Mouse (Mus musculus) telencephalon, adult 2 months (tissue): ENCODE measurements around the gene Rab11fip3.
"Not testable (repeated sequence)": the region's sequence is repeated elsewhere in the genome, so short reads cannot be mapped to it uniquely, and the experiment has no call there.

ENCODE experiments used
- DNase-seq: peaks from one replicate; pipeline ENCODE4 v3.0.0-alpha.2; 2011; ENCODE audit warnings: low read depth, low spot score

The Rab11fip3 gene

DNA sequence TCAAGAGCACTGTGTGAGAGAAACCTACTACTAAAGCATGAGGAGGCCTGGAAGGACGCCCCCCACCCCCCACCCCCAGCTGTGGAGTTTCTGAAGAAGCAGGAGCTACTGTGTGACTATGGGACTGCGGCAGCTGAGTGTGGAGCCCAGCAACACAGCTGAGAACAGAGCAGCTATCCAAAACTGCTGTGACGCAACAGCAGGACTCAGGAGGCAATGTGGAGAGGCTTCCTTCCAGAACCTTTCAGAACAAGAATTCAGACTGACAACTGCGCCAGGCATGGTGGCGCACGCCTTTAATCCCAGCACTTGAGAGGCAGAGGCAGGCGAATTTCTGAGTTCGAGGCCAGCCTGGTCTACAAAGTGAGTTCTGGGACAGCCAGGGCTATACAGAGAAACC is 28.6 kb downstream of the Rab11fip3 start:
- DNase-seq = not testable (repeated sequence)

DNA sequence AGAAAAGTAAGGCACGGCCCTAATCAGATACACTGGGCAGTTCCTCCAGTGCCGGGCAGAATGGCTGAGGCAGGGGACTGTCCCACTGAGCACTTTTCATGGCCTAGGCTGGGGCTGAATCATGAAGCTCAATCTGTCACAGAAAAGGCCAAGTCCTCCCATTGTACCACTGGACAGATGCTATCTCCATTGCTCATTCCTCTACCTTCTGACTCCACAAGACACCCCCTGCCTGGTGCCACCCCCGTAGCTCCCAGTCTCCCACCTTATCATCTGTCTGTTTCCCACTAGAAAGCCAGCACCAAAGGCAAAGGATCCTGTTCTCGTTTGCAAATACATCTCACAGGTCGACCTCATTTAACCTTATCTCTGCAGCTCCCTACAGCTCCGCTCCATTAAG is 37.3 kb downstream of the Rab11fip3 start:
- DNase-seq = no peak

DNA sequence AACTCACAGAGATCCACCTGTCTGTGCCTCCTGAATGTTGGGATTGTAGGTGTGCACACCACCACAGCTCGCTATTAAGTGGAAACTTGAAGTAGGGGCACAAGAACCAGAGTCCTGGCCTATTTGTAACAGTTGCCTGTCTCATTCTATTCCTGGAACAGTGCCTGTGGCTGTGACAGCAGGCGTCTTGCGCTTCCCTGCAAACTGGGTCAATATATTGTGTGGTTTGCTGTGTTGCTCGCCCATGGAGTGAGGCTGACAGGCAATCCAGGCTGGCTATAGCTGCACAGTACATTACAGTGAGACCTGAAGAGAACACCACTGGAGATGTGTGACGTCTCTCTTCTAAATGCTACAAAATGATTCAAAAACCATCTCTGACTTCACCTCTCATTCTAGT is 37.8 kb downstream of the Rab11fip3 start:
- no peak for DNase-seq

DNA sequence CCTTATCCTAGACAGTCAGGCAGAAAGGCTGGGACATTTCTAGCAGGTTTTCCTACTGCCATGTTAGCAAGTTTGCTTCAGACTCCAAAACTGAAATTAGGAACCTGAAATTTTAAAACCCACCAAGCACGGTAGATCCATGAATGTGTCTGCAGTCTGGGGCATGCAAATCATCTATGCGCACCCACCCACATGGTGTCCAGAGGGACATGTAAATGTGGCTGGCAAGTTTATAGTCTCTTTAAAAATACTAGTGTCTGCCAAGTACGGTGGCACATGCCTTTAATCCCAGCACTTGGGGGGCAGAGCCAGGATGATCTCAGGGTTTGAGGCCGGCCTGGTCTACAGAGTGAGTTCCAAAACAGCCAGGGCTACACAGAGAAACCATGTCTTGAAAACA is 41.1 kb downstream of the Rab11fip3 start:
- DNase-seq = no peak

DNA sequence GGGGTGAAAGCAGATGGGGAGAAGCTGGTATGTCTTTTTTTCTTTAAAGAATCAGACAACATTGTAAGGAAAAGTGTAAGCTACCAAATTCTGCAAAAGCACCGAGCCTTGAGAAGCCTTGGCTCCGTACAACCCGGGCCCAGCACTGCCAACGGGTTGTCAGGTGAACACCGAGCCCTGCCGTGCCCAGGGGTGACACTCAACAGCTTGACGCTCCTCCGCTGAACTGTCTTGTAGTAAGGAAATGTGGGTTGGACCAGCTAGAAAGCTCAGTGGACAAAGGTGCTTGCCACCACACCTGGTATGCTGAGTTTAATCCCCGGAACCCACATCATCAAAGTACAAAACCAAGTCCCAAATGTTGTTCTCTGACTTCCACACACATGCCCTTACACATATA is 44.7 kb downstream of the Rab11fip3 start:
- DNase-seq = no peak

DNA sequence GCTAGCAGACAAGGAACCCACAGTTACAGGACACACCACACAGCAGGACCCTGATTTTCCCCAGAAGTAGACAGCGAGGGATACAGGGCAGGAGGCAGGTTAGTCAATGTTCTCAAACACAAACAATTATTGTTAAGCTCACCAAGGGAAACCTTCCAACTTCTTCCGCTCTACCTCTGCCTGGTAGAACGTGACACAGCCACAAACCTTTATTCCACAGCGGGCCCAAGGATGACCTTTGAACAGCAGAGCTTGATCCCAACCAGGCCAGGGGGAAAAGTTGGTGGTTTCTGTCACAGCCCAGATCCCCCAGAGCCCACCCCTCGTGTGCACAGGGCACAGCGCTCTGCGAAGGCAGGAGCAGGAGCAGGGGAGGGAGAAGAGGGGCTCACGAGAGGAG is 45.4 kb downstream of the Rab11fip3 start:
- DNase-seq = no peak

DNA sequence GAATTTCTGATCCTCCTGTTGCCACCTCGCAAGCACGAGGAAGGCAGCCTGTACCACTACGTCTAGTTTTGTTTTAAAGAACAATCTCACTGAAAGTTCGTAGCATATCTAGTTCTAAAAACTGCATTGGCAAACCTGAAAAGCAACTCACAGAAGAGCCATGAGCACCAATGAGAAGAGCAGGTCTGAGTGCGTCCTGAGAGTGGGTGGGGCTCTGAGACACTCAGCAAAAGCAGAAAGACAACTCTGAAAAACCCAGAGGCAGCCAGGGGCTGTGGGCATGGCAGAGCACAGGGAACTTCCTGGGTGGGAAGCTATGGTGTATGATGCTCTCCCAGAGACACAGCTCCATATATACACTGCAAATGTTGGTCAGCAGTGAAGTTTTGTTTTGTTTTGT is 46.2 kb downstream of the Rab11fip3 start:
- no peak for DNase-seq

DNA sequence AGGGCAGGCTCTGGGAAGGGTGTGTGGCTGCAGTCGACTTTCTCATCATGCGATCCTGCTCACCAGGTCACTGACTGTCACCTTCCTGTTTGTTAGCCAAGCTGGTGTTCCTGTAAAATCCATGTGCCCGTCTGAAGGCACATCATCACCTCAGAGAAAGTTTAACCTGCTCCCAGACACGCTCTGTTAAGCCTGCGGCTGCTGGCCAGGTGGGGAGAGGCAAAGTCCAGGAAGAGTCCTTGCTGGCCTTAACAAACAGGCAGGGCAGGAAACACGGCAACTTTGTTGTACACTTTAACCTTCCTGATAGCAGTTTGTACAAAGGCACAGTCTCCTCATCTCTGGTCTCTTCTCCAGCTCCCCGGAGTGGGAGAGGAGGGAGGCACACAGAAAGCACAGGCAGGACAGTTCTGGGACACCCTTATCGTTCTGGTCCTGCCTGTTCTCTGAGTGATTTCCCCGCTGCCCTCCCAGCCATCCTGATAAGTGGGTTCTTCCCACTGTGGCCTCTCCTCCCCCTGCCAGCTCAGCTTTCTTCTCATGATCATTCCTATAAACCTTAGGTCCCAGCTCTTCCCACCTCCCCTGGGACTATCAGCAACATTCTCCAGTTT is 47.5 kb downstream of the Rab11fip3 start:
- DNase-seq = no peak

DNA sequence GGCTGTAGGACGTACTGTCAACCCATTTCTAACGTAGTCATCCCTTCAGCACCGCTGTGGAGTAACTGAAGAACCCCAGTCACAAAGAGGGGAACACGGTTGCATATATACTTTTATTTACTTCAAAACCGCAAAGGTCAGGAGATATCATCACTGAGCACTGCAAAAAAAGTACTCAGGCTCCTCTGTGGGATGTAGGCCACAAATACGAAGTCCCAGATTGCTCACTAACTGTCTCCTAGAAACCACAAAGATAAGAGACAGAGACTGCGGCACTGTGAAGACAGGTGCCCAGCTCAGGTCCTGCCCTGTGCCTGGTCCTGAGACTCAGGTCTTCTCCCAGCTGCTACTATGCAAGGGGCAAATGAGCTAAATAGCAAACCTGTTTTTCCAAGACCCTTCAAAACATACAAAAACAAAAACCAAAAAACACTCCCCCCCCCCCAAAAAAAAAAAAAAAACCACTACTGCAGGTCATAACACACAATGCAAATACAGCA is 48.5 kb downstream of the Rab11fip3 start:
- DNase-seq = no peak

DNA sequence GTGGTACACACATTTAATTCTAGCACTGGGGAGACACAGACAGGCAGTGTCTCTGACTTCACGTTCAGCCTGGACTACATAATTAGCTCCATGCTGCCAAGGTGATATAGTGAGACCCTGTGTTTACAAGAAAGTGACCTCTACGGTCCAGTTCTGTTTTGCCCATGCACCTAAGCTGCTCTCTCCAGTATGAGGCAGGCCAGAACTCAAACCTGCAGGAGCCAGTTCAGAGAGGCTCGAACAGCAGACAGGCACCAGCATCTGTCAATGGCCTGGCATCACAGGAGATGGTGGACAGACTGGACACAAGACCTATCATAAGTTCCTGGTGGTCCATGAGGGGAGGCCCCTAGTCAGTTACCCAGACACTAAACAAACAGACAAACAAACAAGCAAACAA is 51.0 kb downstream of the Rab11fip3 start:
- no peak for DNase-seq

DNA sequence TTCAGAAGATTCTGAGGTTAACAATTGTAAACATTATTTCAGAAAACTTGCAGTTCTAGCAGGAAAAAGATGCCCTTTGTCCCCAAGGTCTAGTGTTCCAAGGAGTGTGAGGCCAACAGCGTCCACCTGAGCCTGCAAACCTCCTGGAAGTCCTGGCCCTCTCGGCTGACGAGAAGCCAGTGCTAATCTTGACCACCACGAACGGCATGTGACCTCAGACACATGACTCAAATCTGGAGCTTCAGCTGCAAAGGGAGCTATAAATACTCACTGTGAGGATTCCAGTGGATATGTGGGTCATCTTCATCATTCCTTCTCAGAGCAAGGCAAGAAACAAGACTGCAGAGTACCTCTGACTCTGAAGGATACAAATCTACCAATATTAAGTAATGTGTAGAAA is 51.4 kb downstream of the Rab11fip3 start:
- DNase-seq = no peak

DNA sequence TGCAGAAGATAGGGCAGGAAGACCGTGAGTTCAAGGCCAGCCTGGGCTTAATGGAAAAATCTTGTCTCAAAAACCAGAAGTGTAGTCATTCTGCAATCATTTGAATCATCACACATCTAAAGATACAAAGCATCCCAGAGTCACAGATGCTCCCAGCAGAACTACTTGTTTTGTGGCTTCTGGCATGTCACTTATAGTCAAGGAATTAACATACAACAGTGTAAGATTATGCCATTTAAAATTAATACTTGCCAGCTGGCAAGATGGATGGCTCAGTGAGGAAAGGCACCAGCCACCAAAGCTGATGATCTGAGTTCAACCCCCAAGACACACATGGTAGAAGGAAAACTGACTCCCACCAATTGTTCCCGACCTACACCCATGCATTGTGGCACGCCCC is 52.3 kb downstream of the Rab11fip3 start:
- no peak for DNase-seq

DNA sequence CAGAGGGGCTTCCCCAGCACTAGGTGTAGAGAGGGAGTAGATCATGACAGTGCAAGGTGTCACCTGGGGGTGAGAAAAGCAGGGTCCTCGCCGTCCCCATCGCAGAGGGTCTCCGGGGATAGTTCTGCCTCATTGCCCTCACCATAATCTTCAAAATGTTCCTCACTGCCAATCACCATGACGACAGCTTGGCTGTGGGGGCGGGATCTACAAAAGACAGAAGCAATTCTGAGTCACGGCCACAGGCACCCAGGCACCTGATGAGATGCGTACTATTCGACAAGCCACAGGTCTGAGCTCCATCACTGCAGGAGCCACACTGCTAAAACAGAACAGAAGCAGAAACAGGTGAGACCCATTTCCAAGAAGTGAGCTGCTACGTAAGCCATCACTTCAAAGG is 55.6 kb downstream of the Rab11fip3 start:
- DNase-seq = no peak

DNA sequence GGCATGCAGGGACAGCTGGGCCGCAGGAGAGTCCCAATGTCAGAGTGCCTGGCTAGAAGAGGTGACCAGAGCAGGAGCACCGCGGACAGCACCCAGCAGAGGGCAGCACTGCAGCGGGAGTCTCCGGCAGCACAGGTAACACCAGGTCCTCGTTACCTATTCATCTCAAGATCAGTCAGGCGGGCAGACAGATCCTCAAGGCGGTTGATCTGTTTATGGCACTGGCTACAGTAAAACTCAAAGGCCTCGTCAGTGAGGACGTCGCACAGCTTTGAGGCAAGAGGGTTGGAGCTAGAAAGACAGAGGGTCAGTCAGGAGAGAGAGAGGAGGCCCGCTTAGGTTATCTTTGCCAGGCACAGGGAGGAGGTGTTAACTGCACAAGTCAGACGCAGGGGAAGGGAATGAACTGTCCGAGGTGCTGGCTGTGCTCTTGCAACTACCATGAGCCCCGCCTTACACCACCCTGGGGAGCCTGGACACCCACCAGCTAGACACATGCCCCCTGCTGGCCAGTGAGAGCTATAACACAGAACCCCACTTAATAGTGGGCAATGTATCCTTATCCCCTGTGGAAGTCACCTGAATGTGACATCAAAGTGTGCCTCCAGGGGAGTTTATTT is 57.4 kb downstream of the Rab11fip3 start:
- no peak for DNase-seq

DNA sequence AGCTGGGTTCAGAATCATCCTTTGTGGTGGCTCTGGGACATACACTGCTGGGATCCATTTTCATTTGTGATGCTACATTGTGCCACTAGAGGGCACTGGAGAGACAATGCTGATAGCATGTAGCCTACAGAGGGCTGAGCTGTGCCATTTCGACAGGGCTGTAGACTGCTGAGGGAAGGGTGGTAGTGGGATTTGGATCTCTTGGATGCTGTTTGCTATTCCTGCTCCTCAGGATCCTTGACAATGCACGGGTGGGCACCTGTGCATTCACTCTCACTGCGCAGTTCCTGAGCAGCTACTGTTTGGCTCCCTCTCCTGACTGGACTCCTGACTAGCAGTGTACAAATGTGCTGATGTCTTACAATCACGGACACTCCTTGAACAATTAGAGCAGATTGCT is 59.8 kb downstream of the Rab11fip3 start:
- no peak for DNase-seq

DNA sequence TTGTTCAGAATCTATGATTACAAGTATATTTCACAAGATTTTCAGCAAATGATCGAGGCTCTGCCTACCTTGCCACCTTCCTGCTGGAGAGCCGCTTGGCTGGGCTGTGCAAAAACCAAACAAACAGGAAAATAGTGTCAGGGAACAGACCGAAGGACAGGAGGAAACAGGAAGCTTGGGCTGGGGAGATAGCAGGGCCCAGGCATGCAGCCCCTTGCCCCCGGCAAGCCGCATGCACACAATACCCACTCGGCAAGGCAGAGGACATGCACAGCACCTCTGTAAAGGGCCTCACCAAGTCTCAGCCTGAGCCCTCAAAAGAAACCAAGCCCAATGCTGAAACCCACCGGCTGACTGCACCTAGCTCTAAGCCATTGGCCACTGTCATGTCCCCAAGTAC is 60.6 kb downstream of the Rab11fip3 start:
- DNase-seq = no peak

DNA sequence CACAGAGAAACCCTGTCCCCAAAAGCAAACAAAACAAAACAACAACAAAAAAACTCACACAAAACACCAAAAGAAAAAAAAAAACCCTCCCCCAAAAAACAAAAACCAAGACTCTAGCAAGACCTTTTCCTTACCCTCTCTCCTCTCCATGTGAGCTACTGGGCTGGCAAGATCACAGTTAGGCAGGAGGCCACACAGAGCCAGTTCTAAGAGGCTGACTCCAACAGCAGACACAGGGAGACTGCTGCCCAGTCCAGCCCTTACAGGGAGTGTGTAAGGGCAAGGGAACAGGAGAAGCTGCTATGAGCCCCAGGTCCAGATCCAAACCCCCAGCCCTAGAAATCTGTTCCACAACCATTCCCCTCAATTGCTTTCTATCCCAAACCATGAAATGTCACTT is 61.0 kb downstream of the Rab11fip3 start:
- no peak for DNase-seq

DNA sequence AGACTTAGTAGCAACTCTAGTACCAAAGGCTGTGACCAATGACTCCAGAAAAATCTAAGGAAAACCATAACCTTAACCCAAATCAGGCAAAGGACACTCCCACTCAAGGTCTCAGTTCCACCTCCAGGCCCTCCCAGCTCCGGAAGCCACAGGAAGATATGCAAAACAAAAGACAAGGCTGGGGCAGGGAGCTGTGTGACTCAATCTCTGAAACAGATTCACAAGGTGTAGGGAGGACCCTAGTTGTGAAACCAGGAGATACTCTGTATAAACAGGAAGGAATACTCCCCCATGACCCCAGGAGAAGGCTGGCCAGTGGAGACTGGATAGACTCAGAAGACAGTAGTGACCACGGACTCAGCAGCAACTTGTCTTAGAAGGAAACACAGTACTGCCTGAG is 61.7 kb downstream of the Rab11fip3 start:
- no peak for DNase-seq

DNA sequence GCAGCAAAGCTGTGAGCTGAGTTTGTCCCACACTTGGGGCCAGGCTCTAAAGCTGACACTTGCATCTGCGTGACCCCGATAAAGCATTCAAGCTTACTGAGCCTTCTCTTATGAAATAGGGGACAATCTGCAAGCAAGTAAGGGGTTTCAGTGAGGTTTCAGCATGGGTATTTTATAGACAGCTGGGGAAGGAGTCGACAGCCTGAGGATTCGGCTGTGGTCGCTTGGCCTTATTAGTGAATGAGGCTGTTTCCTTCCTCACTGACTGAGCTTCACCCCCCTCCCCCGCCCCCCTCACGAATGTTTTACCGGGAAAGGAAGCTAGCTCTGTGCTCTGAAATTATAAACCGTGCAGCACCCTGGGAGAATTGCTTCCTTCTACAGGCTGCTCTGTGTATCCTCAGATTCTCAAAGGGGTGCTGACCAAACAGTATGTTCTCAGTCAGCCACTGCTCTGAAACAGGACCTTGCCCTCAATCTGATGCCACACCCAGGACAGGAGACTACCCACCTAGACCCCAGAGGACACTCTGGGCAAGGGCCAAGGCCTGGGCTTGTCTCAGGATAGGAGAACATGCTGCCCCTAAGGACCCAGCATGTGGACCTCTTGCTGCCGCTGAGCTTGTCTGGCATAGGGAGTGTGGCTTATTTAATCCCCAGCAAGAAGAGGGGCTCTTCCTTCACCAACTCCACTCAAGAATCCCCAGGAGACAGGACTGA is 63.5 kb downstream of the Rab11fip3 start:
- DNase-seq = no peak

DNA sequence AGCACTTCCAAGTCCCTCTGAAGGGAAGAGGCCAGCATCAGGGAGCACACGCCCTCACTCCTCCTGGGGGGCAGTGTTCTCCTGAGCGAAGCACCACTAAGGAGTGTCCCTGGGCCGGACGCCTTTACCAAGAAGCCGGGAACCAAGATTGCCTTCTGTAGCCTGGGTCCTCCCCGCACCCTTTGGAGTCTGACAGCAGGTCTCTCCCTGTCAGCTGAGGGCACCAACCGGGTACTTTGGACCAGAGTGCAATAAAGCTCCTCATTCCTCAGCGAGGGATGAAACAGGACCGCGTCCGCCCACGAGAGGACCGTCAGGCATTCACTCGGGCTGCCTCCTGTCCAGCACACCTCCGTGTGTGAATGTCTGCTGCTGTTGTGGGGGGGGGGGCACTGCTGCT is 64.6 kb downstream of the Rab11fip3 start:
- DNase-seq = no peak

DNA sequence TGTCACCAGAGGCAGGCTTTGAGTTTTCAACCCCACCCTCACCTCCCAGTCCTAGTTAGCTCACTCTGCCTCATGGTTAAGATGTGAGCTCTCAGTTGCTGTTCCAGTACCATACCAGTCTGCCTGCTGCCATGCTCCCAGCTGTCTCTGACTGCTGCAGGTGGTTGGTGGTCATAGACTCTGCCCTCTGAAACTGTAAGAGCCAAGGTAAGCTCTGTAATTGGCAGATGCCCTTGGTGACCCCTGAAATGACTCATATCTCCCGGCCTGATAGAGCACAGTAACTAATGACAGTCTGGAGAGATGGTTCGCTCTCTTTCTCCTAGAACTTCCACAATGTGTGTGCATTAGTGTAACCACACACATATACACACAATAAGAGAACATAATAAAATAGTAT is 65.5 kb downstream of the Rab11fip3 start:
- DNase-seq = no peak

DNA sequence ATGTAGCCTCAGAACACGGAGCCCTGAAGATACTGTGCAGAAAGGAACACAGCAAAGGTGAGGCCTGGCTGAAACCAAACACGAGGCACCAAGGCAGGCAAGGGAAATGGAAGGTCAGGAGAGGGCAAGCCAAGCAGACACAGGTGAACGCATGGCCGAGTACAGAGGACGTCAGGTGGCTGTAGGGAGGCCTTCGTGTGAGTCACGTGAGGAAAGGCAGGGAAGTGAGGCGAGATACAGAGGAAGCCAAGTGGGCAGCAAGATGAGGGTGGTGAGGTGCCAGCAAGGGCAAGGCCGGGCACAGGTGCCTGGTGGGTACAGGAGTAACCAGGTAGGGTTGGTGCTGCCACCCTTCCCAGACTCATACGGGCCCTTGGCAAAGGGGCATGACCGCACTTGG is 70.9 kb downstream of the Rab11fip3 start:
- no peak for DNase-seq

DNA sequence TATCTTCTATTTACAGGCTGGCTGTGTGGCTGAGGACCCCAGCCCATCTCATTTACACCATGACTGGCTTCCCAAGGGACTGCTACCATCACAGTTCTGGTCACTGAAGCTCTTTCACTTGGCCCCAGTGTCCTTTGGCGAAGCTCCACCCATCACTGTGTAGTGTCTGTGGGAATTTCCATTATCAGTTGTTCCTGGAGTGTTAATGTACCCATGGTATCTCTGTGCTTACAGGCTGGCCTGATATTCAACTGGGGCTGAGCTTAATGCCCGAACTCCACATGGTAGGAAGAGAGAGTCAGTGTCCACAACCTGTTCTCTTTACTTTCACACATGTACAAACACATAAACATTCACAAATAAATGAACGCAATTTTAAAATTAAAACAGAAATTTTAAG is 75.9 kb downstream of the Rab11fip3 start:
- DNase-seq = no peak
